Mouse (Mus musculus) kidney, embryonic 14.5 days (tissue): ENCODE data around the gene Usp48. TPM values are rescaled to one million over a fixed set of nuclear protein-coding genes. Genes with fewer than 3 reads are reported as not detected.

Experiments
- ATAC-seq: fragments of 200-750 bp; cut with Nextera tagmentation; 2 replicates; pipeline ENCODE4 v1.8.0; 2017; ENCODE audit warnings: moderate number of reproducible peaks, mild to moderate bottlenecking, moderate TSS enrichment, moderate library complexity; ENCODE audit not compliant: low FRiP score, low TSS enrichment
- H3K27ac ChIP-seq: fragments of 300-500 bp; sonication (generic); 2 replicates; pipeline ENCODE4 v1.5.1; 2014; ENCODE audit warnings: low read depth, mild to moderate bottlenecking, low read length, moderate library complexity, mixed read lengths
- H3K27me3 ChIP-seq: fragments of 300-500 bp; sonication (generic); 2 replicates; pipeline ENCODE4 v1.6.1; 2014; ENCODE audit warnings: mild to moderate bottlenecking, low read length; ENCODE audit not compliant: control insufficient read depth, insufficient read depth
- H3K36me3 ChIP-seq: fragments of 300-500 bp; sonication (generic); 2 replicates; pipeline ENCODE4 v1.6.1; 2014; ENCODE audit warnings: low read length, mixed read lengths; ENCODE audit not compliant: control insufficient read depth, insufficient read depth
- H3K4me1 ChIP-seq: fragments of 300-500 bp; sonication (generic); 2 replicates; pipeline ENCODE4 v1.6.1; 2014; ENCODE audit warnings: low read length, mixed read lengths; ENCODE audit not compliant: control insufficient read depth, insufficient read depth
- H3K4me2 ChIP-seq: fragments of 300-500 bp; sonication (generic); replicated peaks from 2 replicates; pipeline ENCODE4 v1.6.1; 2014; ENCODE audit warnings: low read depth, mild to moderate bottlenecking, low read length
- H3K4me3 ChIP-seq: fragments of 300-500 bp; sonication (generic); 2 replicates; pipeline ENCODE4 v1.5.1; 2014; ENCODE audit warnings: mild to moderate bottlenecking, low read length
- H3K9ac ChIP-seq: fragments of 300-500 bp; sonication (generic); 2 replicates; pipeline ENCODE4 v1.6.1; 2014; ENCODE audit warnings: low read depth, mild to moderate bottlenecking, low read length, moderate library complexity
- H3K9me3 ChIP-seq: fragments of 300-500 bp; sonication (generic); 2 replicates; pipeline ENCODE4 v1.6.1; 2016; ENCODE audit warnings: low read length; ENCODE audit not compliant: control insufficient read depth
- WGBS: fragments of 180-500 bp; shearing (Covaris S2); extraction: QIAGEN DNeasy Blood & Tissue Kit; methylation state at CpG from one replicate; pipeline ENCODE4 v1.1.7; 2014; 5-methylcytosine and 5-hydroxymethylcytosine counted together
- polyA plus RNA-seq: library from polyadenylated mRNA; unstranded; fragments of >200 nt; fragmentation: Nextera tagmentation; extraction: Ambion mirVana; gene quantifications from 2 replicates; pipeline ENCODE4 v1.2.1, GENCODE M21; 2014

The Usp48 gene
- 58.3 and 91.2 TPM in 2 replicates for polyA plus RNA-seq

- ATAC-seq = peak; percentile 94
- Histone ChIP-seq H3K4me3 (peak within 1 kb of the TSS; percentile 96), H3K9me3 (no peaks in the 10 kb centered on the region), H3K27ac (peak within 1 kb of the TSS; percentile 99), H3K36me3 (no peaks in the 10 kb centered on the region), H3K27me3 (no peaks in the 10 kb centered on the region), H3K9ac (peak within 1 kb of the TSS; percentile 90), H3K4me2 (peak within 1 kb of the TSS; percentile 93), H3K4me1 (peaks cover 16% of the 10 kb centered on the region)
- WGBS = 1% methylated on average over 92 of the region's 92 CpGs
Observed at GRCm38 (mm10) chr4:137593601-137594495, at the start of gene Usp48. Usp48 (plus strand) TSS chr4:137593755.

GRCm38 (mm10) chr4:137545568-137545967 lies 48.0 kb upstream of the Usp48 start:
- no peak overlapping the region for H3K27ac ChIP-seq
- no peak for ATAC-seq
- no peak overlapping the region for H3K9ac ChIP-seq
- H3K4me2 ChIP-seq = no peak overlapping the region
- H3K36me3 ChIP-seq = peaks cover 99% of the 10 kb centered on the region
- H3K27me3 ChIP-seq = no peaks in the 10 kb centered on the region
- H3K9me3 ChIP-seq = no peaks in the 10 kb centered on the region
- no peak overlapping the region for H3K4me3 ChIP-seq
- H3K4me1 ChIP-seq = no peaks in the 10 kb centered on the region
- WGBS = 97% methylated on average over 9 of the region's 9 CpGs

GRCm38 (mm10) chr4:137546003-137546525 lies 47.5 kb upstream of the Usp48 start:
- no peaks in the 10 kb centered on the region for H3K4me1 ChIP-seq
- H3K9me3 ChIP-seq = no peaks in the 10 kb centered on the region
- 73% methylated on average over 5 of the region's 5 CpGs for WGBS
- no peak overlapping the region for H3K4me3 ChIP-seq
- H3K27me3 ChIP-seq = no peaks in the 10 kb centered on the region
- H3K4me2 ChIP-seq = no peak overlapping the region
- no peak overlapping the region for H3K9ac ChIP-seq
- no peak overlapping the region for H3K27ac ChIP-seq
- no peak for ATAC-seq
- H3K36me3 ChIP-seq = peaks cover 99% of the 10 kb centered on the region

- 94% methylated on average over 17 of the region's 17 CpGs for WGBS
- H3K4me2 ChIP-seq = no peak overlapping the region
- H3K36me3 ChIP-seq = peaks cover 96% of the 10 kb centered on the region
- no peak overlapping the region for H3K4me3 ChIP-seq
- H3K4me1 ChIP-seq = 0 out of 2 replicates have a peak, but pooled peaks cover 5% of the 10 kb centered on the region
- H3K27me3 ChIP-seq = no peaks in the 10 kb centered on the region
- H3K9me3 ChIP-seq = no peaks in the 10 kb centered on the region
- H3K9ac ChIP-seq = no peak overlapping the region
- no peak overlapping the region for H3K27ac ChIP-seq
- ATAC-seq = no peak
Observed at GRCm38 (mm10) chr4:137553466-137553865, 40.1 kb upstream of the Usp48 start.

GRCm38 (mm10) chr4:137556673-137557210 lies 36.8 kb upstream of the Usp48 start:
- Histone ChIP-seq H3K4me3 (no peak overlapping the region), H3K4me2 (no peak overlapping the region), H3K9me3 (no peaks in the 10 kb centered on the region), H3K36me3 (peaks cover 83% of the 10 kb centered on the region), H3K27ac (no peak overlapping the region), H3K9ac (no peak overlapping the region), H3K27me3 (no peaks in the 10 kb centered on the region), H3K4me1 (0 out of 2 replicates have a peak, but pooled peaks cover 5% of the 10 kb centered on the region)
- ATAC-seq = peak; percentile 85
- WGBS = 47% methylated on average over 16 of the region's 16 CpGs

- H3K4me3 ChIP-seq = no peak overlapping the region
- WGBS = 52% methylated on average over 9 of the region's 9 CpGs
- peaks cover 49% of the 10 kb centered on the region for H3K36me3 ChIP-seq
Observed at GRCm38 (mm10) chr4:137569873-137570272, 23.7 kb upstream of the Usp48 start.

GRCm38 (mm10) chr4:137574469-137574868 lies 19.1 kb upstream of the Usp48 start, which contains the start of gene Ldlrad2:
Ldlrad2 (minus strand) TSS chr4:137574569.
- 0 out of 2 replicates have a peak, but pooled peaks cover 5% of the 10 kb centered on the region for H3K27me3 ChIP-seq

More at GRCm38 (mm10) chr4:137569873-137570272, 23.7 kb upstream of the Usp48 start:
- no peak overlapping the region for H3K27ac ChIP-seq
- no peak overlapping the region for H3K9ac ChIP-seq
- peak; percentile 36; the same call in 1 of the 2 replicates for ATAC-seq
- H3K4me1 ChIP-seq = no peaks in the 10 kb centered on the region
- H3K27me3 ChIP-seq = no peaks in the 10 kb centered on the region
- H3K4me2 ChIP-seq = no peak overlapping the region
- H3K9me3 ChIP-seq = no peaks in the 10 kb centered on the region

GRCm38 (mm10) chr4:137577486-137577885 lies 16.1 kb upstream of the Usp48 start:
- 0 out of 2 replicates have a peak, but pooled peaks cover 5% of the 10 kb centered on the region for H3K27me3 ChIP-seq
- H3K4me3 ChIP-seq = no peak overlapping the region
- no peaks in the 10 kb centered on the region for H3K9me3 ChIP-seq
- no peak for ATAC-seq
- 95% methylated on average over 12 of the region's 12 CpGs for WGBS
- H3K4me2 ChIP-seq = no peak overlapping the region
- H3K36me3 ChIP-seq = no peaks in the 10 kb centered on the region
- H3K9ac ChIP-seq = no peak overlapping the region
- H3K27ac ChIP-seq = no peak overlapping the region
- no peaks in the 10 kb centered on the region; the same call in 1 of the 2 replicates for H3K4me1 ChIP-seq

More at GRCm38 (mm10) chr4:137574469-137574868, 19.1 kb upstream of the Usp48 start, which contains the start of gene Ldlrad2:
- ATAC-seq = no peak
- no peak within 1 kb of the TSS for H3K9ac ChIP-seq
- no peaks in the 10 kb centered on the region; the same call in 1 of the 2 replicates for H3K4me1 ChIP-seq
- no peaks in the 10 kb centered on the region for H3K9me3 ChIP-seq
- H3K4me3 ChIP-seq = no peak within 1 kb of the TSS
- 87% methylated on average over 10 of the region's 10 CpGs for WGBS
- H3K36me3 ChIP-seq = peaks cover 16% of the 10 kb centered on the region
- no peak within 1 kb of the TSS for H3K4me2 ChIP-seq
- H3K27ac ChIP-seq = no peak within 1 kb of the TSS
